Mouse (Mus musculus): ENCODE data around the gene Tspoap1.
A peak's percentile ranks its signal among the peaks of the same experiment; 100 is the strongest.

Tspoap1 gene

GRCm38 (mm10) chr11:87760301-87761081 lies at the start of gene Tspoap1:
Tspoap1 (plus strand) TSS chr11:87760541.
- DNase-seq (ENCODE audit: low read depth, low spot score): no peak

GRCm38 (mm10) chr11:87712188-87712587 lies 48.2 kb upstream of the Tspoap1 start:
- no peak for DNase-seq (ENCODE audit: low read depth, low spot score)

- no peak for DNase-seq (ENCODE audit: low read depth, low spot score)
These were observed 44.3 kb upstream of the Tspoap1 start for GRCm38 (mm10) chr11:87715999-87716398.

GRCm38 (mm10) chr11:87719526-87719925 lies 40.8 kb upstream of the Tspoap1 start:
- no peak for DNase-seq (ENCODE audit: low read depth, low spot score)

- DNase-seq (ENCODE audit: low read depth, low spot score): no peak
These were observed 40.0 kb upstream of the Tspoap1 start for GRCm38 (mm10) chr11:87720324-87720723.

GRCm38 (mm10) chr11:87720839-87721238 lies 39.5 kb upstream of the Tspoap1 start:
- DNase-seq (ENCODE audit: low read depth, low spot score): no peak

- no peak for DNase-seq (ENCODE audit: low read depth, low spot score)
These were observed 38.2 kb upstream of the Tspoap1 start for GRCm38 (mm10) chr11:87722168-87722567.

GRCm38 (mm10) chr11:87722891-87723290 lies 37.5 kb upstream of the Tspoap1 start:
- no peak for DNase-seq (ENCODE audit: low read depth, low spot score)

- no peak for DNase-seq (ENCODE audit: low read depth, low spot score)
These were observed 34.8 kb upstream of the Tspoap1 start for GRCm38 (mm10) chr11:87725515-87725914.

GRCm38 (mm10) chr11:87725964-87726562 lies 34.3 kb upstream of the Tspoap1 start:
- DNase-seq (ENCODE audit: low read depth, low spot score): no peak

GRCm38 (mm10) chr11:87727021-87727420 lies 33.3 kb upstream of the Tspoap1 start:
- DNase-seq (ENCODE audit: low read depth, low spot score): no peak

- DNase-seq (ENCODE audit: low read depth, low spot score): no peak
These were observed 32.9 kb upstream of the Tspoap1 start for GRCm38 (mm10) chr11:87727471-87727870.

GRCm38 (mm10) chr11:87728850-87729592 lies 31.3 kb upstream of the Tspoap1 start:
- no peak for DNase-seq (ENCODE audit: low read depth, low spot score)

- no peak for DNase-seq (ENCODE audit: low read depth, low spot score)
These were observed 30.7 kb upstream of the Tspoap1 start for GRCm38 (mm10) chr11:87729593-87730185.

GRCm38 (mm10) chr11:87730652-87731310 lies 29.6 kb upstream of the Tspoap1 start:
- no peak for DNase-seq (ENCODE audit: low read depth, low spot score)

GRCm38 (mm10) chr11:87734346-87734745 lies 26.0 kb upstream of the Tspoap1 start:
- no peak for DNase-seq (ENCODE audit: low read depth, low spot score)

- DNase-seq (ENCODE audit: low read depth, low spot score): no peak
These were observed 24.6 kb upstream of the Tspoap1 start for GRCm38 (mm10) chr11:87735691-87736090.

GRCm38 (mm10) chr11:87736647-87737134 lies 23.6 kb upstream of the Tspoap1 start:
- DNase-seq (ENCODE audit: low read depth, low spot score): peak; percentile 89

GRCm38 (mm10) chr11:87737175-87737740 lies 23.1 kb upstream of the Tspoap1 start, which contains the start of gene Supt4a:
Supt4a (plus strand) TSS chr11:87737552.
- DNase-seq (ENCODE audit: low read depth, low spot score): peak; percentile 91

GRCm38 (mm10) chr11:87743691-87744090 lies 16.6 kb upstream of the Tspoap1 start:
- DNase-seq (ENCODE audit: low read depth, low spot score): no peak

- DNase-seq (ENCODE audit: low read depth, low spot score): no peak
These were observed 15.4 kb upstream of the Tspoap1 start for GRCm38 (mm10) chr11:87744964-87745363.
